Comparison of ENCODE assay signal across 12 mouse cellular contexts in genomic region chr8:78232870-78233707, GRCm38 (mm10). TPM values are rescaled to one million over a fixed set of nuclear protein-coding genes. Genes with fewer than 3 reads are reported as not detected.
DNase-seq lines count a peak whose midpoint lies in the region; ATAC-seq and TF ChIP-seq lines count a peak whose summit lies in the region.
"Had no signal": no experiment of that assay in that cellular context is flagged by ENCODE, and none has a peak within 500 bp of the region (broad histone marks: within the 10 kb centered on the region; RNA-seq: fewer than 3 reads in every experiment).

No protein-coding gene starts in this region.

- H3K27ac ChIP-seq in lung, embryonic 16.5 days (ENCODE audit: low read length), result no peak overlapping the region
- H3K27ac ChIP-seq in hindbrain, postnatal 0 days, result no peak overlapping the region
- no peak overlapping the region for H3K27ac ChIP-seq in stomach, postnatal 0 days (replicated peaks)
- H3K27ac ChIP-seq in kidney, embryonic 15.5 days, result no peak overlapping the region
- H3K27ac ChIP-seq: heart, embryonic 13.5 days; liver, embryonic 15.5 days had no signal

- no peaks in the 10 kb centered on the region for H3K27me3 ChIP-seq in lung, embryonic 16.5 days (ENCODE audit: control insufficient read depth, insufficient read depth, low read depth, low read length)
- no peaks in the 10 kb centered on the region for H3K27me3 ChIP-seq in hindbrain, postnatal 0 days (ENCODE audit: insufficient read depth, low read length)
- H3K27me3 ChIP-seq in stomach, postnatal 0 days (ENCODE audit: control insufficient read depth, insufficient read depth, low read length), result no peaks in the 10 kb centered on the region
- no peaks in the 10 kb centered on the region for H3K27me3 ChIP-seq in kidney, embryonic 15.5 days
- H3K27me3 ChIP-seq: heart, embryonic 13.5 days; liver, embryonic 15.5 days had no signal

- peak overlapping the region; percentile 1; the same call in 1 of the 2 replicates for H3K4me2 ChIP-seq in lung, embryonic 16.5 days (ENCODE audit: low read depth, low read length)
- peak overlapping the region; percentile 45 for H3K4me2 ChIP-seq in hindbrain, postnatal 0 days (ENCODE audit: low read depth, low read length)
- peak overlapping the region; percentile 18; the same call in 1 of the 2 replicates for H3K4me2 ChIP-seq in stomach, postnatal 0 days (replicated peaks; ENCODE audit: low read depth)
- H3K4me2 ChIP-seq in kidney, embryonic 15.5 days, result no peak overlapping the region
- H3K4me2 ChIP-seq: heart, embryonic 13.5 days; liver, embryonic 15.5 days had no signal

- DNase-seq in embryo, embryonic 10.5 days (ENCODE audit: low spot score), result peak; percentile 13
- no peak for DNase-seq in embryo, embryonic 9.5 days (ENCODE audit: extremely low spot score)
- DNase-seq in lung, postnatal 14 days, result no peak
- peak; percentile 9 for DNase-seq in hindbrain, postnatal 0 days (ENCODE audit: low spot score)
- no peak for DNase-seq in stomach, postnatal 0 days (ENCODE audit: low spot score)
- no peak for DNase-seq in frontal cortex, postnatal 10 days (ENCODE audit: low spot score in 2 of 2)
- DNase-seq: kidney, postnatal 10 days had no signal

- TF ChIP-seq CTCF in hindbrain, postnatal 0 days (IDR thresholded peaks at IDR 0.05; ENCODE audit: low read depth), result no peak
- TF ChIP-seq CTCF in stomach, postnatal 0 days (IDR thresholded peaks at IDR 0.05; ENCODE audit: low read depth), result no peak

- H3K9ac ChIP-seq in lung, embryonic 16.5 days (ENCODE audit: low read length), result no peak overlapping the region
- no peak overlapping the region for H3K9ac ChIP-seq in hindbrain, postnatal 0 days (replicated peaks; ENCODE audit: low read length)
- no peak overlapping the region for H3K9ac ChIP-seq in stomach, postnatal 0 days (ENCODE audit: low read length)
- H3K9ac ChIP-seq in kidney, embryonic 15.5 days, result no peak overlapping the region
- H3K9ac ChIP-seq: heart, embryonic 13.5 days; liver, embryonic 15.5 days had no signal

- H3K4me1 ChIP-seq in lung, embryonic 16.5 days (replicated peaks; ENCODE audit: control insufficient read depth, insufficient read depth, low read length), result no peaks in the 10 kb centered on the region
- H3K4me1 ChIP-seq in hindbrain, postnatal 0 days (ENCODE audit: insufficient read depth, low read length), result no peaks in the 10 kb centered on the region
- H3K4me1 ChIP-seq in stomach, postnatal 0 days (replicated peaks; ENCODE audit: control insufficient read depth, insufficient read depth), result no peaks in the 10 kb centered on the region
- no peaks in the 10 kb centered on the region for H3K4me1 ChIP-seq in kidney, embryonic 15.5 days
- H3K4me1 ChIP-seq: heart, embryonic 13.5 days; liver, embryonic 15.5 days had no signal

- ATAC-seq in lung, embryonic 16.5 days (ENCODE audit: low read depth), result no peak
- ATAC-seq in hindbrain, postnatal 0 days, result no peak
- no peak for ATAC-seq in stomach, postnatal 0 days (ENCODE audit: low FRiP score, low TSS enrichment)
- no peak for ATAC-seq in kidney, embryonic 15.5 days (replicated peaks; ENCODE audit: low FRiP score)

- 41% methylated on average over 14 of the region's 14 CpGs for WGBS in lung, embryonic 16.5 days
- 32% methylated on average over 14 of the region's 14 CpGs for WGBS in hindbrain, postnatal 0 days
- 47% methylated on average over 14 of the region's 14 CpGs for WGBS in stomach, postnatal 0 days
- WGBS in kidney, embryonic 15.5 days, result 50% methylated on average over 14 of the region's 14 CpGs

- TF ChIP-seq EP300 in stomach, postnatal 0 days (optimal IDR thresholded peaks at IDR 0.05), result no peak

- no peaks in the 10 kb centered on the region for H3K36me3 ChIP-seq in lung, embryonic 16.5 days (ENCODE audit: control insufficient read depth, insufficient read depth, low read length)
- H3K36me3 ChIP-seq in hindbrain, postnatal 0 days (ENCODE audit: insufficient read depth, low read length), result no peaks in the 10 kb centered on the region
- no peaks in the 10 kb centered on the region for H3K36me3 ChIP-seq in stomach, postnatal 0 days (ENCODE audit: control insufficient read depth, insufficient read depth, low read length)
- no peaks in the 10 kb centered on the region for H3K36me3 ChIP-seq in kidney, embryonic 15.5 days
- H3K36me3 ChIP-seq: heart, embryonic 13.5 days; liver, embryonic 15.5 days had no signal

- H3K9me3 ChIP-seq in lung, embryonic 16.5 days (ENCODE audit: control insufficient read depth, low read length), result no peaks in the 10 kb centered on the region
- H3K9me3 ChIP-seq in hindbrain, postnatal 0 days (ENCODE audit: low read length), result no peaks in the 10 kb centered on the region
- H3K9me3 ChIP-seq in stomach, postnatal 0 days (ENCODE audit: control insufficient read depth, low read length), result no peaks in the 10 kb centered on the region
- no peaks in the 10 kb centered on the region for H3K9me3 ChIP-seq in kidney, embryonic 15.5 days (replicated peaks)
- H3K9me3 ChIP-seq: heart, embryonic 13.5 days; liver, embryonic 15.5 days had no signal

- no peak overlapping the region for H3K4me3 ChIP-seq in lung, embryonic 16.5 days (ENCODE audit: low read length)
- H3K4me3 ChIP-seq in hindbrain, postnatal 0 days (ENCODE audit: low read length), result 0 out of 2 replicates have a peak overlapping the region, but pooled peaks have one; percentile 1
- no peak overlapping the region for H3K4me3 ChIP-seq in stomach, postnatal 0 days (ENCODE audit: low read depth, low read length)
- H3K4me3 ChIP-seq in kidney, embryonic 15.5 days (replicated peaks), result no peak overlapping the region
- H3K4me3 ChIP-seq: heart, embryonic 13.5 days; liver, embryonic 15.5 days had no signal

RNA-seq across cellular contexts. Expression of gene Ttc29, which starts 20.0 kb away (rescaled TPM):
- polyA plus RNA-seq in lung, embryonic 16.5 days (2015; fragmentation: Nextera tagmentation; extraction: Ambion mirVana), result 3.7 and 5.3 TPM in 2 replicates
- 0.72 and 0.84 TPM in 2 replicates for total RNA-seq in hindbrain, postnatal 0 days (2014; rRNA removed)
- 0.69 and 0.87 TPM in 2 replicates for polyA plus RNA-seq in hindbrain, postnatal 0 days (2015; fragmentation: Nextera tagmentation; extraction: Ambion mirVana)
- not detected in 2 replicates for polyA plus RNA-seq in stomach, postnatal 0 days (2015; fragmentation: Nextera tagmentation; extraction: Ambion mirVana)
- polyA plus RNA-seq in kidney, embryonic 15.5 days (2015; fragmentation: Nextera tagmentation; extraction: Ambion mirVana), result not detected in 2 replicates
- total RNA-seq: gastrocnemius, adult 8-10 months had no signal
- polyA plus RNA-seq: heart, embryonic 13.5 days; liver, embryonic 15.5 days had no signal

Comparison
In these comparisons a context has a peak if more than half of its experiments do, and no peak if none do; other contexts are left out.
1. DNase-seq: peak in embryo, embryonic 10.5 days (single experiment) and hindbrain, postnatal 0 days (single experiment); none in embryo, embryonic 9.5 days (single experiment), lung, postnatal 14 days (single experiment), stomach, postnatal 0 days (single experiment) and frontal cortex, postnatal 10 days (0 of 2).